ENCODE assay signal across 9 mouse cellular contexts in the genomic region with DNA sequence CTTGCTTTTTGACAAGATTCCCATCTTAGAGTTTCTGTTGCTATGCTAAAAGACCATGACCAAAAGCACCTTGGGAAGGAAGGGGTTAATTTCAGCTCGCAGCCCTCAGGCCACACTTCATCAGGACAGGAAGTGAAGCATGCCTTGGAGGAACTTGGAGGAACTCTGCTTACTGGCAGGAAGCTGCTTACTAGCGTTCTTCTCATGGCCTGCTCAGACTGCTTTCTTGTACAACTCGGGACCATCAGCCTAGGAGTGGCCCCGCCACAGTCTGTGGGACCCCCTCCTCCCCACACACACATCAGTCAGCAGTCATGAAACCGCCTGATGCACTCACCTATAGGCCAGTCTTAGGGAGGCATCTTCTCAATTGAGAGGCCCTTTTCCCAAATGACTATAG. TPM values are rescaled to one million over a fixed set of nuclear protein-coding genes. Genes with fewer than 3 reads are reported as not detected.
A peak's percentile ranks its signal among the peaks of the same experiment; 100 is the strongest.
DNase-seq lines count a peak whose midpoint lies in the region; ATAC-seq lines count a peak whose summit lies in the region.
"Had no signal": no experiment of that assay in that cellular context is flagged by ENCODE, and none has a peak within 500 bp of the region (broad histone marks: within the 10 kb centered on the region; RNA-seq: fewer than 3 reads in every experiment).

No protein-coding gene starts in this region.

- peak; percentile 43 for DNase-seq in kidney, postnatal 10 days
- peak; percentile 17 for DNase-seq in ZHBTc4 (ENCODE audit: low read depth, low spot score)
- DNase-seq in embryo, embryonic 10.5 days (ENCODE audit: low spot score): peak; percentile 17
- peak; percentile 53 for DNase-seq in lung, postnatal 10 days
- no peak for DNase-seq in T-cell, adult 2 months (ENCODE audit: low spot score)
- no peak for DNase-seq in urinary bladder, postnatal 36 days (ENCODE audit: low spot score in 2 of 2)

- no peaks in the 10 kb centered on the region for H3K9me3 ChIP-seq in kidney, embryonic 14.5 days (ENCODE audit: control insufficient read depth, low read length)
- H3K9me3 ChIP-seq: hindbrain, embryonic 15.5 days; midbrain, embryonic 15.5 days had no signal

- no peaks in the 10 kb centered on the region for H3K27me3 ChIP-seq in kidney, embryonic 14.5 days (ENCODE audit: control insufficient read depth, insufficient read depth, low read length)
- H3K27me3 ChIP-seq: hindbrain, embryonic 15.5 days; midbrain, embryonic 15.5 days had no signal

- H3K27ac ChIP-seq in kidney, embryonic 14.5 days (ENCODE audit: low read depth, low read length): no peak overlapping the region
- H3K27ac ChIP-seq: hindbrain, embryonic 15.5 days; midbrain, embryonic 15.5 days had no signal

- H3K9ac ChIP-seq in kidney, embryonic 14.5 days (ENCODE audit: low read depth, low read length): no peak overlapping the region
- H3K9ac ChIP-seq: hindbrain, embryonic 15.5 days; midbrain, embryonic 15.5 days had no signal

- no peak overlapping the region for H3K4me2 ChIP-seq in kidney, embryonic 14.5 days (replicated peaks; ENCODE audit: low read depth, low read length)
- H3K4me2 ChIP-seq: hindbrain, embryonic 15.5 days; midbrain, embryonic 15.5 days had no signal

- H3K4me3 ChIP-seq in kidney, embryonic 14.5 days (ENCODE audit: low read length): no peak overlapping the region
- H3K4me3 ChIP-seq: hindbrain, embryonic 15.5 days; midbrain, embryonic 15.5 days had no signal

- H3K36me3 ChIP-seq in kidney, embryonic 14.5 days (ENCODE audit: control insufficient read depth, insufficient read depth, low read length): peaks cover 89% of the 10 kb centered on the region

- 38% methylated on average over 5 of the region's 5 CpGs for WGBS in kidney, embryonic 14.5 days

- no peaks in the 10 kb centered on the region for H3K4me1 ChIP-seq in kidney, embryonic 14.5 days (ENCODE audit: control insufficient read depth, insufficient read depth, low read length)
- H3K4me1 ChIP-seq: hindbrain, embryonic 15.5 days; midbrain, embryonic 15.5 days had no signal

- ATAC-seq in kidney, embryonic 14.5 days (ENCODE audit: low FRiP score, low TSS enrichment): no peak
- ATAC-seq: midbrain, embryonic 15.5 days had no signal

RNA-seq across cellular contexts. Expression of a gene that starts 26.8 kb away (rescaled TPM):
- 308 and 329 TPM in 2 replicates for polyA plus RNA-seq in kidney, embryonic 14.5 days (2014; fragmentation: Nextera tagmentation; extraction: Ambion mirVana)

Comparison
In these comparisons a context has a peak if more than half of its experiments do, and no peak if none do; other contexts are left out.
1. DNase-seq: peak in kidney, postnatal 10 days (single experiment), ZHBTc4 (single experiment), embryo, embryonic 10.5 days (single experiment) and lung, postnatal 10 days (single experiment); none in T-cell, adult 2 months (single experiment) and urinary bladder, postnatal 36 days (0 of 2).